Mouse (Mus musculus) heart, postnatal 0 days (tissue): Measurements from ENCODE around the gene Cd80.

Experiments used
- CTCF ChIP-seq: IDR thresholded peaks from 2 replicates; pipeline ENCODE4 v1.5.1; 2016; ENCODE audit warnings: antibody characterized with exemption, control low read depth, low read depth
- EP300 ChIP-seq: IDR thresholded peaks from 2 replicates; pipeline ENCODE4 v1.6.1; 2016; ENCODE audit warnings: antibody characterized with exemption, low read depth

- no peak for TF ChIP-seq CTCF
- TF ChIP-seq EP300 = no peak
These were observed 16.2 kb upstream of the Cd80 start for GRCm38 (mm10) chr16:38439190-38439589.
